Mouse (Mus musculus): ENCODE results near the gene Gnptab.

- TF ChIP-seq CTCF (IDR thresholded peaks at IDR 0.05; ENCODE audit: extremely low read depth, insufficient read depth, low read length): no peak
- no peak for TF ChIP-seq POLR2A (IDR thresholded peaks at IDR 0.05; ENCODE audit: extremely low read depth, insufficient read depth, low read length)
These were observed 41.9 kb downstream of the Gnptab start for GRCm38 (mm10) chr10:88420655-88421435.

Data from cortical plate, adult 2 months (tissue).